14 mouse cellular contexts compared by ENCODE assay signal in the genomic region with DNA sequence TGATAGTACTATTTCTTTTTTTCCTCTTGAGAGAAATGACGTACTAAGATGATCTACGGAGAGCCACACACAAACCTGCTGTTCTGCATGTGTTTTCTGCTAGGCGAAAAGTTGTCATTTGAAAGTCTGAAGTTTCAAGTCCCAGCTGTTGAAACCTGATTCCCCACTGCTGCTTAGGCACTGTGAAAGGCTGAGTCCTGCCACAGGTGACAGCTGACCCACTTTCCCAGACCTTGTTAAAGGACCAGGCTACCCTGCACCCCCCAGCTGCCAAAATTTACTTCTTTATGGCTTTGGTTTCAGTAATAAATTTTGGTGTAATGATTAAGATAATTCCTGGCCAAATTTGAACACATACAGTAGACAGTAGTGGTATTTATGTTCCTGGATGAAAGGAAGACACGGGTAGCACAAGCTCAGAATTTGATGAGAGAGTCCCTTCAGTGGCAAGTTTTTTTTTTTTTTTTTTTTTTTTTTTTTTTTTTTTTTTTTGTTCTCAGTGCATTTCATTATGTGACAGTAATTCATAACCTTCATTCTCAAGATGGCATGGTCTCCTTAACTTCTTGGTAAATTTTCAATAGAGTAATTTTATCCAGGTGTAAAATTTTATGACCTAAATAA. TPM values are rescaled to one million over a fixed set of nuclear protein-coding genes. Genes with fewer than 3 reads are reported as not detected.
DNase-seq lines count a peak whose midpoint lies in the region; ATAC-seq lines count a peak whose summit lies in the region.
"Had no signal": no experiment of that assay in that cellular context is flagged by ENCODE, and none has a peak within 500 bp of the region (broad histone marks: within the 10 kb centered on the region; RNA-seq: fewer than 3 reads in every experiment).

No protein-coding gene starts in this region.

- peaks cover 12% of the 10 kb centered on the region for H3K4me1 ChIP-seq in kidney, embryonic 16.5 days (ENCODE audit: insufficient read depth, low read length)
- no peaks in the 10 kb centered on the region; the same call in 1 of the 2 replicates for H3K4me1 ChIP-seq in embryonic facial prominence, embryonic 11.5 days (ENCODE audit: control insufficient read depth, insufficient read depth, low read length)

- H3K4me3 ChIP-seq in kidney, embryonic 16.5 days (ENCODE audit: low read length), result no peak overlapping the region
- no peak overlapping the region for H3K4me3 ChIP-seq in embryonic facial prominence, embryonic 11.5 days (ENCODE audit: low read depth, low read length)
- H3K4me3 ChIP-seq: heart, embryonic 13.5 days; hindbrain, embryonic 12.5 days; neural tube, embryonic 15.5 days had no signal

- H3K4me2 ChIP-seq in kidney, embryonic 16.5 days (replicated peaks; ENCODE audit: low read depth, low read length), result no peak overlapping the region
- H3K4me2 ChIP-seq in embryonic facial prominence, embryonic 11.5 days (ENCODE audit: low read depth, low read length), result no peak overlapping the region
- H3K4me2 ChIP-seq: heart, embryonic 13.5 days; hindbrain, embryonic 12.5 days; neural tube, embryonic 15.5 days had no signal

- no peak for DNase-seq in kidney, postnatal 36 days
- DNase-seq in embryonic facial prominence, embryonic 11.5 days (ENCODE audit: low spot score), result peak; percentile 77
- peak; percentile 34 for DNase-seq in gastrocnemius, postnatal 25 days
- peak; percentile 60 for DNase-seq in retina, postnatal 1 day
- DNase-seq in spleen, adult 18-20 months, result no peak
- no peak for DNase-seq in layer of hippocampus, adult 9-11 months
- DNase-seq: kidney, adult 8-10 months; liver; lung, adult 2 months; thymus, adult 18-20 months had no signal

- no peaks in the 10 kb centered on the region for H3K27me3 ChIP-seq in kidney, embryonic 16.5 days (ENCODE audit: insufficient read depth, low read length)
- H3K27me3 ChIP-seq in embryonic facial prominence, embryonic 11.5 days (ENCODE audit: control insufficient read depth, insufficient read depth, low read length), result no peaks in the 10 kb centered on the region
- H3K27me3 ChIP-seq: heart, embryonic 13.5 days; hindbrain, embryonic 12.5 days; neural tube, embryonic 15.5 days had no signal

- ATAC-seq in kidney, embryonic 16.5 days (ENCODE audit: low FRiP score, low TSS enrichment), result peak; percentile 82
- ATAC-seq in embryonic facial prominence, embryonic 11.5 days (replicated peaks; ENCODE audit: insufficient number of reproducible peaks, low FRiP score, low TSS enrichment, low read depth), result no peak; the same call in 1 of the 2 replicates

- 0 out of 2 replicates have a peak, but pooled peaks cover 2% of the 10 kb centered on the region for H3K36me3 ChIP-seq in kidney, embryonic 16.5 days (ENCODE audit: insufficient read depth, low read length)
- no peaks in the 10 kb centered on the region for H3K36me3 ChIP-seq in embryonic facial prominence, embryonic 11.5 days (replicated peaks; ENCODE audit: control insufficient read depth, insufficient read depth, low read depth, low read length)
- H3K36me3 ChIP-seq: heart, embryonic 13.5 days; hindbrain, embryonic 12.5 days; neural tube, embryonic 15.5 days had no signal

- WGBS in kidney, embryonic 16.5 days, result 31% methylated on average over 4 of the region's 4 CpGs
- 26% methylated on average over 4 of the region's 4 CpGs for WGBS in embryonic facial prominence, embryonic 11.5 days

- H3K9me3 ChIP-seq in kidney, embryonic 16.5 days (ENCODE audit: low read length), result peaks cover 5% of the 10 kb centered on the region
- H3K9me3 ChIP-seq in embryonic facial prominence, embryonic 11.5 days (replicated peaks; ENCODE audit: control insufficient read depth, low read length), result no peaks in the 10 kb centered on the region
- H3K9me3 ChIP-seq: heart, embryonic 13.5 days; hindbrain, embryonic 12.5 days; neural tube, embryonic 15.5 days had no signal

- no peak overlapping the region for H3K9ac ChIP-seq in kidney, embryonic 16.5 days (replicated peaks; ENCODE audit: low read length)
- H3K9ac ChIP-seq in embryonic facial prominence, embryonic 11.5 days (replicated peaks; ENCODE audit: low read length), result no peak overlapping the region
- H3K9ac ChIP-seq: heart, embryonic 13.5 days; hindbrain, embryonic 12.5 days; neural tube, embryonic 15.5 days had no signal

- H3K27ac ChIP-seq in kidney, embryonic 16.5 days (ENCODE audit: low read length), result no peak overlapping the region
- H3K27ac ChIP-seq in embryonic facial prominence, embryonic 11.5 days (replicated peaks; ENCODE audit: low read depth, low read length), result no peak overlapping the region
- H3K27ac ChIP-seq: heart, embryonic 13.5 days; hindbrain, embryonic 12.5 days; neural tube, embryonic 15.5 days had no signal

RNA-seq across cellular contexts. Expression of a gene that starts 52.0 kb away (rescaled TPM):
- polyA plus RNA-seq in kidney, embryonic 16.5 days (2015; fragmentation: Nextera tagmentation; extraction: Ambion mirVana), result 50.7 and 56.9 TPM in 2 replicates
- polyA plus RNA-seq in embryonic facial prominence, embryonic 11.5 days (2014; fragmentation: Nextera tagmentation; extraction: Ambion mirVana), result 57.4 and 58.6 TPM in 2 replicates
- total RNA-seq in gastrocnemius, postnatal 25 days (2021), result 100 to 1,000 TPM; 130 to 149 TPM

Comparison
In these comparisons a context has a peak if more than half of its experiments do, and no peak if none do; other contexts are left out.
1. DNase-seq: peak in embryonic facial prominence, embryonic 11.5 days (single experiment), gastrocnemius, postnatal 25 days (single experiment) and retina, postnatal 1 day (single experiment); none in kidney, postnatal 36 days (0 of 2), spleen, adult 18-20 months (0 of 2) and layer of hippocampus, adult 9-11 months (single experiment).